Mouse (Mus musculus) spleen, postnatal 14 days (tissue): ENCODE results near the gene Adam26b.
"Not testable (repeated sequence)": the region's sequence is repeated elsewhere in the genome, so short reads cannot be mapped to it uniquely, and the experiment has no call there.

Experiments
- DNase-seq, 2 experiments: peaks; one replicate each; pipeline ENCODE4 v3.0.0; 2021 to 2022; ENCODE audit warnings: low spot score in 2 of 2

The Adam26b gene

GRCm38 (mm10) chr8:43528006-43528405 is at the start of gene Adam26b:
Gene Adam26b (minus strand): TSS chr8:43528106.
- not testable (repeated sequence) for DNase-seq

GRCm38 (mm10) chr8:43576607-43577006 is 48.7 kb upstream of the Adam26b start, which contains the start of gene Adam26a:
Gene Adam26a (minus strand): TSS chr8:43576707.
- not testable (repeated sequence) for DNase-seq
